9 mouse cellular contexts compared by ENCODE assay signal in the genomic region with DNA sequence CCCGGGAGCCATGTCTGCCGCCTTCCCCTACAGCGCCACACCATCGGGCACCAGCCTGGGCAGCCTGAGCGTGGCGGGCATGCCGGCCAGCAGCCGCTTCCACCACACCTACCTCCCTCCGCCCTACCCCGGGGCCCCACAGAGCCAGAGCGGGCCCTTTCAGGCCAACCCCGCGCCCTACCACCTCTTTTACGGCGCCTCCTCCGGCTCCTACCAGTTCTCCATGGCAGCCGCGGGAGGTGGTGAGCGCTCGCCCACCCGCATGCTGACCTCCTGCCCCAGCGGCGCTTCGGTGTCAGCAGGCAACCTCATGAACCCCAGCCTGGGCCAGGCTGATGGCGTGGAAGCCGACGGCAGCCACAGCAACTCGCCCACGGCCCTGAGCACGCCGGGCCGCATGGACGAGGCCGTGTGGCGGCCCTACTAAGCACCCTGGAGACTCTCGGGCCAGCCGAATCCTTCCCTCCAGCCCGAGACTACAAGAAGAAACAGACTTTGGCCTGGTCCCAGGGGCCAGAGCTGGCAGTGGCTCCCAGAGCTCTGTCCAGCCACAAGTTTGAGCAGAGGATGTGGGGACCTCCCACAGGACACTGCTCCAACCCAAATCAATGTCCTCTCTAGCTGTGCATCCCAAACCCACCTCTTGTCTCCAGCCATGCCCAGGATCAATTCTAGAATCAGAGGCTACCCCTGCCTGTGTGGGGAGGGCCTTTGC. TPM values are rescaled to one million over a fixed set of nuclear protein-coding genes. Genes with fewer than 3 reads are reported as not detected.
A peak's percentile ranks its signal among the peaks of the same experiment; 100 is the strongest.
DNase-seq lines count a peak whose midpoint lies in the region; ATAC-seq and TF ChIP-seq lines count a peak whose summit lies in the region.
"Had no signal": no experiment of that assay in that cellular context is flagged by ENCODE, and none has a peak within 500 bp of the region (broad histone marks: within the 10 kb centered on the region; RNA-seq: fewer than 3 reads in every experiment).

No protein-coding gene starts in this region.

- peaks cover 16% of the 10 kb centered on the region for H3K27me3 ChIP-seq in kidney, embryonic 16.5 days (ENCODE audit: insufficient read depth, low read length)
- H3K27me3 ChIP-seq in kidney, adult 2 months (replicated peaks; ENCODE audit: control insufficient read depth, insufficient read depth, low read length), result 0 out of 2 replicates have a peak, but pooled peaks cover 1% of the 10 kb centered on the region
- peaks cover 3% of the 10 kb centered on the region; the same call in 1 of the 2 replicates for H3K27me3 ChIP-seq in forebrain, embryonic 11.5 days (ENCODE audit: control insufficient read depth, insufficient read depth, low read length)
- H3K27me3 ChIP-seq in intestine, postnatal 0 days (replicated peaks; ENCODE audit: control insufficient read depth, insufficient read depth, low read length), result peaks cover 21% of the 10 kb centered on the region; the same call in 1 of the 2 replicates
- peaks cover 31% of the 10 kb centered on the region for H3K27me3 ChIP-seq in neural tube, embryonic 12.5 days (replicated peaks)

- peaks cover 18% of the 10 kb centered on the region for H3K4me1 ChIP-seq in kidney, embryonic 16.5 days (ENCODE audit: insufficient read depth, low read length)
- no peaks in the 10 kb centered on the region for H3K4me1 ChIP-seq in kidney, adult 2 months (ENCODE audit: control insufficient read depth, insufficient read depth, low read length)
- H3K4me1 ChIP-seq in forebrain, embryonic 11.5 days (replicated peaks; ENCODE audit: control insufficient read depth, insufficient read depth, low read length), result peaks cover 7% of the 10 kb centered on the region
- H3K4me1 ChIP-seq in intestine, postnatal 0 days (replicated peaks; ENCODE audit: control insufficient read depth, insufficient read depth, low read length), result no peaks in the 10 kb centered on the region; the same call in 1 of the 2 replicates
- peaks cover 20% of the 10 kb centered on the region for H3K4me1 ChIP-seq in neural tube, embryonic 12.5 days

- no peak overlapping the region for H3K27ac ChIP-seq in kidney, embryonic 16.5 days (ENCODE audit: low read length)
- no peak overlapping the region for H3K27ac ChIP-seq in kidney, adult 2 months (ENCODE audit: insufficient read depth, low read depth, low read length)
- H3K27ac ChIP-seq in forebrain, embryonic 11.5 days (ENCODE audit: low read depth, low read length), result no peak overlapping the region
- H3K27ac ChIP-seq in intestine, postnatal 0 days (ENCODE audit: low read depth, low read length), result no peak overlapping the region
- no peak overlapping the region for H3K27ac ChIP-seq in neural tube, embryonic 12.5 days

- TF ChIP-seq CTCF in kidney, adult 2 months (conservative IDR thresholded peaks at IDR 0.05; ENCODE audit: insufficient read depth, insufficient read length, low read depth, low read length), result no peak
- TF ChIP-seq CTCF in intestine, postnatal 0 days (IDR thresholded peaks at IDR 0.05; ENCODE audit: low read depth), result no peak

- 10% methylated on average over 38 of the region's 38 CpGs for WGBS in kidney, embryonic 16.5 days
- WGBS in kidney, adult 2 months, result 21% methylated on average over 38 of the region's 38 CpGs
- WGBS in forebrain, embryonic 11.5 days, result 3% methylated on average over 38 of the region's 38 CpGs
- 19% methylated on average over 38 of the region's 38 CpGs for WGBS in intestine, postnatal 0 days
- 5% methylated on average over 38 of the region's 38 CpGs for WGBS in neural tube, embryonic 12.5 days

- no peak for DNase-seq in kidney, adult 2 months
- no peak for DNase-seq in forebrain, embryonic 11.5 days (ENCODE audit: low spot score)
- DNase-seq in spleen, postnatal 10 days (ENCODE audit: low spot score in 2 of 2), result no peak
- DNase-seq in adipocyte (ENCODE audit: low spot score), result no peak
- DNase-seq in left cerebral cortex, adult 8-10 months (ENCODE audit: low spot score in 2 of 2), result no peak
- DNase-seq: cerebellum, adult 9-11 months had no signal

- peak overlapping the region; percentile 40 for H3K9ac ChIP-seq in kidney, embryonic 16.5 days (replicated peaks; ENCODE audit: low read length)
- H3K9ac ChIP-seq in forebrain, embryonic 11.5 days (ENCODE audit: low read length), result peak overlapping the region; percentile 59
- no peak overlapping the region for H3K9ac ChIP-seq in intestine, postnatal 0 days (ENCODE audit: low read depth, low read length)
- peak overlapping the region; percentile 40; the same call in 1 of the 2 replicates for H3K9ac ChIP-seq in neural tube, embryonic 12.5 days

- peak overlapping the region; percentile 32 for H3K4me3 ChIP-seq in kidney, embryonic 16.5 days (ENCODE audit: low read length)
- H3K4me3 ChIP-seq in kidney, adult 2 months (ENCODE audit: insufficient read depth, low read depth, low read length), result no peak overlapping the region
- H3K4me3 ChIP-seq in forebrain, embryonic 11.5 days (ENCODE audit: low read depth, low read length), result peak overlapping the region; percentile 25
- H3K4me3 ChIP-seq in intestine, postnatal 0 days (ENCODE audit: low read depth, low read length), result peak overlapping the region; percentile 24
- H3K4me3 ChIP-seq in neural tube, embryonic 12.5 days, result peak overlapping the region; percentile 15; the same call in 1 of the 2 replicates

- no peaks in the 10 kb centered on the region for H3K9me3 ChIP-seq in kidney, embryonic 16.5 days (ENCODE audit: low read length)
- no peaks in the 10 kb centered on the region for H3K9me3 ChIP-seq in forebrain, embryonic 11.5 days (ENCODE audit: control insufficient read depth, low read length)
- H3K9me3 ChIP-seq in intestine, postnatal 0 days (ENCODE audit: control insufficient read depth), result no peaks in the 10 kb centered on the region
- no peaks in the 10 kb centered on the region for H3K9me3 ChIP-seq in neural tube, embryonic 12.5 days

- H3K4me2 ChIP-seq in kidney, embryonic 16.5 days (replicated peaks; ENCODE audit: low read depth, low read length), result peak overlapping the region; percentile 50
- H3K4me2 ChIP-seq in forebrain, embryonic 11.5 days (ENCODE audit: low read depth, low read length, severe bottlenecking), result peak overlapping the region; percentile 53
- H3K4me2 ChIP-seq in intestine, postnatal 0 days (replicated peaks; ENCODE audit: low read depth), result peak overlapping the region; percentile 54
- H3K4me2 ChIP-seq in neural tube, embryonic 12.5 days (replicated peaks), result peak overlapping the region; percentile 62

- ATAC-seq in kidney, embryonic 16.5 days (ENCODE audit: low FRiP score, low TSS enrichment), result peak; percentile 49; the same call in 1 of the 2 replicates
- no peak for ATAC-seq in forebrain, embryonic 11.5 days (replicated peaks; ENCODE audit: low FRiP score)
- no peak for ATAC-seq in intestine, postnatal 0 days
- ATAC-seq in neural tube, embryonic 12.5 days (ENCODE audit: low FRiP score, low read depth), result no peak

- TF ChIP-seq POLR2A in kidney, adult 2 months (IDR thresholded peaks at IDR 0.05; ENCODE audit: low read depth, low read length), result no peak

- no peaks in the 10 kb centered on the region for H3K36me3 ChIP-seq in kidney, embryonic 16.5 days (ENCODE audit: insufficient read depth, low read length)
- H3K36me3 ChIP-seq in kidney, adult 2 months (ENCODE audit: control insufficient read depth, insufficient read depth, low read length), result no peaks in the 10 kb centered on the region
- no peaks in the 10 kb centered on the region for H3K36me3 ChIP-seq in forebrain, embryonic 11.5 days (ENCODE audit: control insufficient read depth, insufficient read depth, low read length)
- no peaks in the 10 kb centered on the region for H3K36me3 ChIP-seq in intestine, postnatal 0 days (ENCODE audit: control insufficient read depth, insufficient read depth)
- H3K36me3 ChIP-seq in neural tube, embryonic 12.5 days, result no peaks in the 10 kb centered on the region

RNA-seq across cellular contexts. Expression of a gene that starts 55.1 kb away (rescaled TPM):
- 0.06 TPM in 1 of 2 replicates, not detected in the other for polyA plus RNA-seq in kidney, embryonic 16.5 days (2015; fragmentation: Nextera tagmentation; extraction: Ambion mirVana)
- 0.65 and 1.4 TPM in 2 replicates for polyA plus RNA-seq in kidney, adult 2 months (2012; rRNA removed)
- polyA plus RNA-seq in forebrain, embryonic 11.5 days (2014; fragmentation: Nextera tagmentation; extraction: Ambion mirVana), result 0.04 and 0.07 TPM in 2 replicates
- 0.17 and 0.21 TPM in 2 replicates for polyA plus RNA-seq in intestine, postnatal 0 days (2015; fragmentation: Nextera tagmentation; extraction: Ambion mirVana)
- polyA plus RNA-seq in neural tube, embryonic 12.5 days (2016; fragmentation: Nextera tagmentation; extraction: Ambion mirVana), result 1.6 and 2.1 TPM in 2 replicates
- total RNA-seq in left cerebral cortex, adult 8-10 months (2022), result under 1 TPM in 2 of 4 experiments, not detected in 2; 0.27 to 0.30 TPM
